Mouse (Mus musculus) forelimb bud, embryonic 11.5 days (tissue): Measurements from ENCODE around the gene Mrps23.

Source experiments
- DNase-seq: peaks from one replicate; pipeline ENCODE4 v3.0.0-alpha.2; 2012; ENCODE audit warnings: low read depth, low spot score

Gene Mrps23

GRCm38 (mm10) chr11:88203712-88204532 is at the start of gene Mrps23:
Gene Mrps23 (plus strand): TSS chr11:88204388.
- peak; percentile 92 for DNase-seq

GRCm38 (mm10) chr11:88154500-88154899 is 49.7 kb upstream of the Mrps23 start:
- DNase-seq: no peak

- DNase-seq: no peak
Measured at GRCm38 (mm10) chr11:88155451-88155850, 48.7 kb upstream of the Mrps23 start.

- DNase-seq: no peak
Measured at GRCm38 (mm10) chr11:88155998-88156397, 48.2 kb upstream of the Mrps23 start.

GRCm38 (mm10) chr11:88156403-88156802 is 47.8 kb upstream of the Mrps23 start:
- no peak for DNase-seq

- DNase-seq: no peak
Measured at GRCm38 (mm10) chr11:88158842-88159246, 45.3 kb upstream of the Mrps23 start.

- DNase-seq: no peak
Measured at GRCm38 (mm10) chr11:88159389-88159788, 44.8 kb upstream of the Mrps23 start.

- no peak for DNase-seq
Measured at GRCm38 (mm10) chr11:88160316-88160715, 43.9 kb upstream of the Mrps23 start.

GRCm38 (mm10) chr11:88161051-88161581 is 43.1 kb upstream of the Mrps23 start:
- DNase-seq: peak; percentile 88

GRCm38 (mm10) chr11:88161651-88162362 is 42.4 kb upstream of the Mrps23 start:
- peak; percentile 86 for DNase-seq

GRCm38 (mm10) chr11:88162740-88163139 is 41.4 kb upstream of the Mrps23 start:
- DNase-seq: no peak

GRCm38 (mm10) chr11:88164213-88164723 is 39.9 kb upstream of the Mrps23 start:
- DNase-seq: no peak

GRCm38 (mm10) chr11:88164801-88165377 is 39.3 kb upstream of the Mrps23 start:
- no peak for DNase-seq

- no peak for DNase-seq
Measured at GRCm38 (mm10) chr11:88165683-88166364, 38.4 kb upstream of the Mrps23 start.

- DNase-seq: no peak
Measured at GRCm38 (mm10) chr11:88166471-88166870, 37.7 kb upstream of the Mrps23 start.

GRCm38 (mm10) chr11:88168611-88169010 is 35.6 kb upstream of the Mrps23 start:
- no peak for DNase-seq

GRCm38 (mm10) chr11:88169531-88170040 is 34.6 kb upstream of the Mrps23 start:
- DNase-seq: no peak

- DNase-seq: no peak
Measured at GRCm38 (mm10) chr11:88170606-88171005, 33.6 kb upstream of the Mrps23 start.

GRCm38 (mm10) chr11:88171876-88172442 is 32.2 kb upstream of the Mrps23 start:
- no peak for DNase-seq

- DNase-seq: peak; percentile 74
Measured at GRCm38 (mm10) chr11:88172601-88173325, 31.4 kb upstream of the Mrps23 start.
